Mouse (Mus musculus): Measurements from ENCODE around the gene Maco1. TPM values are rescaled to one million over a fixed set of nuclear protein-coding genes. Genes with fewer than 3 reads are reported as not detected.

The Maco1 gene
- polyA plus RNA-seq (2012; rRNA removed) = 10.6 and 10.7 TPM in 2 replicates

GRCm38 (mm10) chr4:134853259-134853636, at the start of gene Maco1:
Gene Maco1, minus strand, starts transcription at chr4:134853345.

DNA sequence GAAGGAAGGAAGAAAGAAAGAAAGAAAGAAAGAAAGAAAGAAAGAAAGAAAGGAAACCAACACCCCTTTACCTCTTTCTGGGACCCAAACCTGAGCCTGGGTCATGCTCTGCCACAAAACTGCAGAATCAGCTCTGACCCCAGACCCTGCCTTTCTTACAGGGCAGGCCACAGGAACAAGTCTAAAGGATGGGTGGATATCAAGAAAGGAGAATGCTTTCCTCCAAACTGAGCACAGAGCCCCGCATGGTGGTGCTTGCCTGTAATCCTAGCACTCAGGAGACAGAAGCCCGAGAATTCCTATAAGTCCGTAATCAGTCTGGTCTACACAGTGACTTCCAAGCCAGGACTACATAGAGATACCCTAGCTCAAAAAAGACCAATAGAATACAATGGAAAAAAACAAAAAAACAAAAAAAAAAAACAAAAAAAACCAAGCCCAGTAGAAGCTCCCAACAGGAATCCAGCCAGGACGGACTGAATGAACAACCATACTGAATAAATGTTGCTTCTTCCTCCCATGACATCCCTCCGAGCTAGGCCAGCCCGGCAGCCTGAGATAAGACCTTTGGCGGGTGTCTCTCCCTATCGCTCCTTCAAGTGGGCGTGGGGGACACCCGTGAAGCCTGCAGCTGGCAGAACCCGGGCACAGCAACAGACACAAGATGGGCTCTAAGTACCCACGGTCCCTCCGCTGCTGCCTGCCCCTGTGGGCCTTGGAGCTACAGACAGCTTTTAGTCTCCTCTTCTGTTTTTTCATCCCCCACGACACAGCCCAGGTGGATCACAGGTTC, 11.0 kb upstream of the Maco1 start, which contains the start of gene Rhd:
Gene Rhd (plus strand): TSS at position 600 of the 793 bp plus-strand sequence.

GRCm38 (mm10) chr4:134767426-134768225, 85.5 kb downstream of the Maco1 start, which contains the start of gene Ldlrap1:
Gene Ldlrap1, minus strand, starts transcription at chr4:134768024.

Other genes starting within 250 kb of the Maco1 start
- 1.4 and 1.7 TPM in 2 replicates for gene Man1c1, start 149.1 kb downstream of the Maco1 start, polyA plus RNA-seq (2012; rRNA removed)
- 7.7 and 10.5 TPM in 2 replicates for gene Ldlrap1, start 85.3 kb downstream of the Maco1 start, polyA plus RNA-seq (2012; rRNA removed)
- 199 and 266 TPM in 2 replicates for gene Rhd, start 11.2 kb upstream of the Maco1 start, polyA plus RNA-seq (2012; rRNA removed)
- gene Tmem50a, start 61.7 kb upstream of the Maco1 start, polyA plus RNA-seq (2012; rRNA removed) = 40.8 and 49.2 TPM in 2 replicates
- 202 and 233 TPM in 2 replicates for gene Rsrp1, start 70.2 kb upstream of the Maco1 start, polyA plus RNA-seq (2012; rRNA removed)
- 50.7 and 51.5 TPM in 2 replicates for gene Syf2, start 77.6 kb upstream of the Maco1 start, polyA plus RNA-seq (2012; rRNA removed)

Data from liver, embryonic 14 days (tissue).